Mouse (Mus musculus) B cell, adult 2 months (primary cell): Measurements from ENCODE around the gene Det1.
A peak's percentile ranks its signal among the peaks of the same experiment; 100 is the strongest.

Source experiments
- DNase-seq, 2 experiments: peaks; one replicate each; pipeline ENCODE4 v3.0.0; 2022

Det1 gene

GRCm38 (mm10) chr7:78846737-78847434, at the start of gene Det1:
Gene Det1, minus strand, starts transcription at chr7:78847263.
- peak; percentile 92 to 93 for DNase-seq

- DNase-seq, result peak; percentile 98 to 99
Measured at GRCm38 (mm10) chr7:78895653-78896333, 48.7 kb upstream of the Det1 start, which contains the start of gene Aen. Gene Aen, plus strand, starts transcription at chr7:78895854.

GRCm38 (mm10) chr7:78895021-78895652, 48.1 kb upstream of the Det1 start:
- no peak for DNase-seq

- no peak for DNase-seq
Measured at GRCm38 (mm10) chr7:78893917-78894316, 46.9 kb upstream of the Det1 start.

GRCm38 (mm10) chr7:78890641-78891040, 43.6 kb upstream of the Det1 start:
- peak; percentile 90 for DNase-seq

- DNase-seq, result no peak
Measured at GRCm38 (mm10) chr7:78887431-78887842, 40.4 kb upstream of the Det1 start.

GRCm38 (mm10) chr7:78886496-78886895, 39.4 kb upstream of the Det1 start:
- DNase-seq, result no peak

- DNase-seq, result no peak
Measured at GRCm38 (mm10) chr7:78885404-78885803, 38.3 kb upstream of the Det1 start.

GRCm38 (mm10) chr7:78884139-78884538, 37.1 kb upstream of the Det1 start:
- DNase-seq, result no peak

- DNase-seq, result no peak
Measured at GRCm38 (mm10) chr7:78883726-78884060, 36.6 kb upstream of the Det1 start.

- no peak for DNase-seq
Measured at GRCm38 (mm10) chr7:78883016-78883725, 36.1 kb upstream of the Det1 start.

- DNase-seq, result peak; percentile 6 to 7
Measured at GRCm38 (mm10) chr7:78882469-78882837, 35.4 kb upstream of the Det1 start.

GRCm38 (mm10) chr7:78881607-78882468, 34.8 kb upstream of the Det1 start:
- no peak for DNase-seq

- DNase-seq, result no peak
Measured at GRCm38 (mm10) chr7:78872831-78873230, 25.8 kb upstream of the Det1 start.

GRCm38 (mm10) chr7:78872366-78872765, 25.3 kb upstream of the Det1 start:
- DNase-seq, result no peak

GRCm38 (mm10) chr7:78868731-78869130, 21.7 kb upstream of the Det1 start:
- no peak for DNase-seq

GRCm38 (mm10) chr7:78865212-78865949, 18.3 kb upstream of the Det1 start:
- DNase-seq, result no peak

GRCm38 (mm10) chr7:78864446-78864802, 17.4 kb upstream of the Det1 start:
- DNase-seq, result no peak

- no peak for DNase-seq
Measured at GRCm38 (mm10) chr7:78863796-78864445, 16.9 kb upstream of the Det1 start.

GRCm38 (mm10) chr7:78855044-78855655, 8.1 kb upstream of the Det1 start:
- no peak for DNase-seq

- DNase-seq, result no peak
Measured at GRCm38 (mm10) chr7:78854051-78854450, 7.0 kb upstream of the Det1 start.
